Mouse (Mus musculus): ENCODE measurements around the gene Strip2. TPM values are rescaled to one million over a fixed set of nuclear protein-coding genes. Genes with fewer than 3 reads are reported as not detected.

Gene Strip2
- total and polyA plus RNA-seq, 2 experiments from 2014 or later, result 61.8 to 168 TPM

- H3K27me3 ChIP-seq (ENCODE audit: control insufficient read depth, insufficient read depth, low read length), result no peaks in the 10 kb centered on the region
- TF ChIP-seq EP300 (IDR thresholded peaks at IDR 0.05; ENCODE audit: low read depth), result no peak
- TF ChIP-seq CTCF (IDR thresholded peaks at IDR 0.05; ENCODE audit: low read depth), result no peak
- no peak overlapping the region for H3K9ac ChIP-seq (replicated peaks; ENCODE audit: low read depth, low read length)
- no peaks in the 10 kb centered on the region for H3K4me1 ChIP-seq (ENCODE audit: control insufficient read depth, insufficient read depth)
- DNase-seq (ENCODE audit: low spot score), result no peak
- H3K4me3 ChIP-seq (ENCODE audit: low read depth, low read length), result no peak overlapping the region
- H3K27ac ChIP-seq (ENCODE audit: low read depth), result no peak overlapping the region
- H3K36me3 ChIP-seq (replicated peaks; ENCODE audit: control insufficient read depth, insufficient read depth, low read length), result peaks cover 6% of the 10 kb centered on the region
- no peak overlapping the region for H3K4me2 ChIP-seq (ENCODE audit: low read depth, low read length)
- no peaks in the 10 kb centered on the region for H3K9me3 ChIP-seq (replicated peaks; ENCODE audit: control insufficient read depth, low read length)
- ATAC-seq (ENCODE audit: insufficient read depth, low read depth), result no peak
Observed at GRCm38 (mm10) chr6:29914136-29914535, 2.7 kb upstream of the Strip2 start.

- TF ChIP-seq CTCF (IDR thresholded peaks at IDR 0.05; ENCODE audit: low read depth) (no peak), EP300 (IDR thresholded peaks at IDR 0.05; ENCODE audit: low read depth) (no peak)
- H3K4me2 ChIP-seq (ENCODE audit: low read depth, low read length), result no peak overlapping the region
- no peak for ATAC-seq (ENCODE audit: insufficient read depth, low read depth)
Observed at GRCm38 (mm10) chr6:29915836-29916235, 976 bp upstream of the Strip2 start.

GRCm38 (mm10) chr6:29917383-29917720 is 540 bp downstream of the Strip2 start:
- no peaks in the 10 kb centered on the region for H3K4me1 ChIP-seq (ENCODE audit: control insufficient read depth, insufficient read depth)
- H3K27ac ChIP-seq (ENCODE audit: low read depth), result peak overlapping the region; percentile 95
- H3K9ac ChIP-seq (replicated peaks; ENCODE audit: low read depth, low read length), result peak overlapping the region; percentile 84
- ATAC-seq (ENCODE audit: insufficient read depth, low read depth) (peak; percentile 88), DNase-seq (ENCODE audit: low spot score) (peak; percentile 72)
- H3K4me2 ChIP-seq (ENCODE audit: low read depth, low read length), result peak overlapping the region; percentile 80
- peaks cover 7% of the 10 kb centered on the region; the same call in 1 of the 2 replicates for H3K36me3 ChIP-seq (replicated peaks; ENCODE audit: control insufficient read depth, insufficient read depth, low read length)
- WGBS, result under 1% methylated on average over 20 of the region's 21 CpGs
- H3K9me3 ChIP-seq (replicated peaks; ENCODE audit: control insufficient read depth, low read length), result no peaks in the 10 kb centered on the region
- no peaks in the 10 kb centered on the region for H3K27me3 ChIP-seq (ENCODE audit: control insufficient read depth, insufficient read depth, low read length)
- TF ChIP-seq EP300 (IDR thresholded peaks at IDR 0.05; ENCODE audit: low read depth) (no peak), CTCF (IDR thresholded peaks at IDR 0.05; ENCODE audit: low read depth) (no peak)
- peak overlapping the region; percentile 92 for H3K4me3 ChIP-seq (ENCODE audit: low read depth, low read length)

More at GRCm38 (mm10) chr6:29915836-29916235, 976 bp upstream of the Strip2 start:
- no peaks in the 10 kb centered on the region for H3K9me3 ChIP-seq (replicated peaks; ENCODE audit: control insufficient read depth, low read length)
- H3K9ac ChIP-seq (replicated peaks; ENCODE audit: low read depth, low read length), result no peak overlapping the region
- H3K4me3 ChIP-seq (ENCODE audit: low read depth, low read length), result no peak overlapping the region
- no peak for DNase-seq (ENCODE audit: low spot score)
- H3K27ac ChIP-seq (ENCODE audit: low read depth), result no peak overlapping the region
- 0 out of 2 replicates have a peak, but pooled peaks cover under 1% of the 10 kb centered on the region for H3K36me3 ChIP-seq (replicated peaks; ENCODE audit: control insufficient read depth, insufficient read depth, low read length)
- no peaks in the 10 kb centered on the region for H3K27me3 ChIP-seq (ENCODE audit: control insufficient read depth, insufficient read depth, low read length)
- no peaks in the 10 kb centered on the region for H3K4me1 ChIP-seq (ENCODE audit: control insufficient read depth, insufficient read depth)
- 58% methylated on average over 9 of the region's 9 CpGs for WGBS

GRCm38 (mm10) chr6:29917947-29918346 is 1.1 kb downstream of the Strip2 start:
- no peaks in the 10 kb centered on the region for H3K9me3 ChIP-seq (replicated peaks; ENCODE audit: control insufficient read depth, low read length)
- H3K4me1 ChIP-seq (ENCODE audit: control insufficient read depth, insufficient read depth), result 0 out of 2 replicates have a peak, but pooled peaks cover under 1% of the 10 kb centered on the region
- peak overlapping the region; percentile 84 for H3K9ac ChIP-seq (replicated peaks; ENCODE audit: low read depth, low read length)
- H3K4me3 ChIP-seq (ENCODE audit: low read depth, low read length), result peak overlapping the region; percentile 92
- peak overlapping the region; percentile 80 for H3K4me2 ChIP-seq (ENCODE audit: low read depth, low read length)
- no peaks in the 10 kb centered on the region for H3K27me3 ChIP-seq (ENCODE audit: control insufficient read depth, insufficient read depth, low read length)
- 25% methylated on average over 4 of the region's 4 CpGs for WGBS
- no peak for ATAC-seq (ENCODE audit: insufficient read depth, low read depth)
- no peak for DNase-seq (ENCODE audit: low spot score)
- H3K36me3 ChIP-seq (replicated peaks; ENCODE audit: control insufficient read depth, insufficient read depth, low read length), result peaks cover 7% of the 10 kb centered on the region; the same call in 1 of the 2 replicates
- TF ChIP-seq CTCF (IDR thresholded peaks at IDR 0.05; ENCODE audit: low read depth) (no peak), EP300 (IDR thresholded peaks at IDR 0.05; ENCODE audit: low read depth) (no peak)
- peak overlapping the region; percentile 95 for H3K27ac ChIP-seq (ENCODE audit: low read depth)

- peaks cover 45% of the 10 kb centered on the region for H3K36me3 ChIP-seq (replicated peaks; ENCODE audit: control insufficient read depth, insufficient read depth, low read length)
- H3K4me3 ChIP-seq (ENCODE audit: low read depth, low read length), result no peak overlapping the region
- no peaks in the 10 kb centered on the region for H3K27me3 ChIP-seq (ENCODE audit: control insufficient read depth, insufficient read depth, low read length)
- H3K4me2 ChIP-seq (ENCODE audit: low read depth, low read length), result no peak overlapping the region
- 22% methylated on average over 4 of the region's 4 CpGs for WGBS
- H3K9me3 ChIP-seq (replicated peaks; ENCODE audit: control insufficient read depth, low read length), result no peaks in the 10 kb centered on the region
- no peak for TF ChIP-seq CTCF (IDR thresholded peaks at IDR 0.05; ENCODE audit: low read depth)
- no peak for TF ChIP-seq EP300 (IDR thresholded peaks at IDR 0.05; ENCODE audit: low read depth)
- DNase-seq (ENCODE audit: low spot score), result peak; percentile 87
- peak; percentile 89 for ATAC-seq (ENCODE audit: insufficient read depth, low read depth)
- H3K27ac ChIP-seq (ENCODE audit: low read depth), result peak overlapping the region; percentile 86
- no peak overlapping the region for H3K9ac ChIP-seq (replicated peaks; ENCODE audit: low read depth, low read length)
- H3K4me1 ChIP-seq (ENCODE audit: control insufficient read depth, insufficient read depth), result peaks cover 12% of the 10 kb centered on the region; the same call in 1 of the 2 replicates
Observed at GRCm38 (mm10) chr6:29923501-29923900, 6.7 kb downstream of the Strip2 start.

- DNase-seq (ENCODE audit: low spot score) (no peak), ATAC-seq (ENCODE audit: insufficient read depth, low read depth) (no peak)
- Histone ChIP-seq H3K4me3 (ENCODE audit: low read depth, low read length) (no peak overlapping the region), H3K4me2 (ENCODE audit: low read depth, low read length) (no peak overlapping the region), H3K27me3 (ENCODE audit: control insufficient read depth, insufficient read depth, low read length) (no peaks in the 10 kb centered on the region), H3K4me1 (ENCODE audit: control insufficient read depth, insufficient read depth) (peaks cover 12% of the 10 kb centered on the region; the same call in 1 of the 2 replicates), H3K27ac (ENCODE audit: low read depth) (no peak overlapping the region), H3K9ac (replicated peaks; ENCODE audit: low read depth, low read length) (no peak overlapping the region), H3K36me3 (replicated peaks; ENCODE audit: control insufficient read depth, insufficient read depth, low read length) (peaks cover 65% of the 10 kb centered on the region), H3K9me3 (replicated peaks; ENCODE audit: control insufficient read depth, low read length) (no peaks in the 10 kb centered on the region)
- 85% methylated on average over 6 of the region's 6 CpGs for WGBS
- no peak for TF ChIP-seq EP300 (IDR thresholded peaks at IDR 0.05; ENCODE audit: low read depth)
- TF ChIP-seq CTCF (IDR thresholded peaks at IDR 0.05; ENCODE audit: low read depth), result no peak
Observed at GRCm38 (mm10) chr6:29925594-29926219, 8.9 kb downstream of the Strip2 start.
